Mouse (Mus musculus) spleen, adult 2 months (tissue): Measurements from ENCODE around the gene Serinc3. TPM values are rescaled to one million over a fixed set of nuclear protein-coding genes. Genes with fewer than 3 reads are reported as not detected.

Source experiments
- DNase-seq, 2 experiments: peaks; one replicate each; pipeline versions ENCODE4 v3.0.0 to v3.0.0-alpha.2; 2012 to 2021; ENCODE audit warnings: low spot score in 2 of 2, low read depth in 1 of 2
- H3K27ac ChIP-seq: fragments of 200-500 bp; 2 replicates; pipeline ENCODE4 v1.5.1; 2012; ENCODE audit warnings: low read length, inconsistent platforms; ENCODE audit not compliant: insufficient read depth
- H3K27me3 ChIP-seq: fragments of 200-500 bp; 2 replicates; pipeline ENCODE4 v1.6.1; 2012; ENCODE audit warnings: mild to moderate bottlenecking, moderate library complexity, low read length, inconsistent platforms; ENCODE audit not compliant: control insufficient read depth, insufficient read depth
- H3K36me3 ChIP-seq: fragments of 200-500 bp; 2 replicates; pipeline ENCODE4 v1.6.1; 2012; ENCODE audit warnings: mild to moderate bottlenecking, low read length, inconsistent platforms; ENCODE audit not compliant: control insufficient read depth, insufficient read depth
- H3K4me1 ChIP-seq: fragments of 200-500 bp; 2 replicates; pipeline ENCODE4 v1.6.1; 2011; ENCODE audit warnings: inconsistent platforms; ENCODE audit not compliant: control insufficient read depth, insufficient read depth, insufficient read length
- H3K4me3 ChIP-seq: fragments of 200-500 bp; 2 replicates; pipeline ENCODE4 v1.5.1; 2011; ENCODE audit warnings: mild to moderate bottlenecking, inconsistent platforms; ENCODE audit not compliant: insufficient read depth, insufficient read length; ENCODE audit errors: extremely low read depth
- CTCF ChIP-seq: fragments of 200-500 bp; IDR thresholded peaks from 2 replicates; pipeline ENCODE4 v1.5.1; 2011; ENCODE audit warnings: mild to moderate bottlenecking, inconsistent platforms; ENCODE audit not compliant: insufficient read depth, insufficient read length, insufficient replicate concordance; ENCODE audit errors: extremely low read depth
- POLR2A ChIP-seq: fragments of 200-500 bp; IDR thresholded peaks from 2 replicates; pipeline ENCODE4 v1.6.1; 2011; ENCODE audit warnings: low read depth, low read length, inconsistent platforms
- WGBS: fragments of 180-500 bp; shearing (Covaris S2); methylation state at CpG from one replicate; pipeline ENCODE4 v1.1.7; 2018; 5-methylcytosine and 5-hydroxymethylcytosine counted together
- polyA plus RNA-seq: library from polyadenylated mRNA; depleted of rRNA; stranded (reverse); fragments of >200 nt; gene quantifications from 2 replicates; pipeline ENCODE4 v1.2.3, GENCODE M21; 2012

The Serinc3 gene
- polyA plus RNA-seq, 1 experiment = 443 TPM

DNA sequence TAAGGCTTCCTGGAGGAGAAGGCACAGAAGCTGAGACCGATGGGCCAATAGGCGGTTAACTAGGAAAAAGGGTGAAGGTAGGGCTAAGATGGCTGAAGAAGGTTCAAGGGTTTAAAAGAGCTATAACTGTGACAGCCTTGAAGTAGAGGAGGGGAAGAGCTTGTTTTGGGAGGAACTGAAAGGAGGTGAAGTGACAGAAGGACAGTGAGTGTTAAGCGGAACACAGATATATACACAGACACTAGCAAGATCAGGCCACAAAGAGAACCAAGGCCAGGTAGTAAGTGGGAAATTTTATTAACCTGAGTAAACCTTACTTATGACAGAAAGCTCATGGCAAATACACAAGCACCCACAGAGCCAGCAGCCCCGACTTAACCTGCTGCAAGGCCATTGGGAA lies 31.4 kb upstream of the Serinc3 start:
- peaks cover 2% of the 10 kb centered on the region; the same call in 1 of the 2 replicates for H3K36me3 ChIP-seq
- TF ChIP-seq POLR2A (no peak), CTCF (no peak)
- no peak for DNase-seq
- peaks cover 45% of the 10 kb centered on the region; the same call in 1 of the 2 replicates for H3K4me1 ChIP-seq
- peak overlapping the region; percentile 75 for H3K27ac ChIP-seq
- no peak overlapping the region for H3K4me3 ChIP-seq
- H3K27me3 ChIP-seq = no peaks in the 10 kb centered on the region
- 55% methylated on average over 4 of the region's 4 CpGs for WGBS

DNA sequence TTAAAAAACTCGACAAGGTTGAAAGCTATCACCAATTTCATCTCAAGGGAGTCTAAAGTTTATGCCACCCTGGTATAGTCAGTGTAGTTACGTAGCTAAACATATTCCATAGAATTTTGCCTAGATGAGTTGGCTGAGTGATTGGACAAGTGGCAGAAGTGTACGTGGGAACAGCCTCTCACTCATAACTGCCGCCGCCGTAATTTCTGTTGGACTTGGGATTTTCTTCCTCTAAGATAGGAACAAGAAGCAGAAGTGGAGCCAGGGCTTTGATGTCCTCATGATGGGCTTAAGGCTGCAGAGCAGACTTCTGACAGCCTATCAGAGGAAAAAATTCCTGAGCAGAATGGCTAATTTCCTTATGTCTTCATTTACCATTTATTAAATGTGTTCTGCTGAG lies 30.7 kb upstream of the Serinc3 start:
- TF ChIP-seq POLR2A (no peak), CTCF (no peak)
- H3K4me1 ChIP-seq = peaks cover 45% of the 10 kb centered on the region; the same call in 1 of the 2 replicates
- H3K27ac ChIP-seq = peak overlapping the region; percentile 75
- 79% methylated on average over 6 of the region's 6 CpGs for WGBS
- H3K4me3 ChIP-seq = no peak overlapping the region
- no peaks in the 10 kb centered on the region for H3K27me3 ChIP-seq
- DNase-seq = no peak
- peaks cover 1% of the 10 kb centered on the region; the same call in 1 of the 2 replicates for H3K36me3 ChIP-seq

DNA sequence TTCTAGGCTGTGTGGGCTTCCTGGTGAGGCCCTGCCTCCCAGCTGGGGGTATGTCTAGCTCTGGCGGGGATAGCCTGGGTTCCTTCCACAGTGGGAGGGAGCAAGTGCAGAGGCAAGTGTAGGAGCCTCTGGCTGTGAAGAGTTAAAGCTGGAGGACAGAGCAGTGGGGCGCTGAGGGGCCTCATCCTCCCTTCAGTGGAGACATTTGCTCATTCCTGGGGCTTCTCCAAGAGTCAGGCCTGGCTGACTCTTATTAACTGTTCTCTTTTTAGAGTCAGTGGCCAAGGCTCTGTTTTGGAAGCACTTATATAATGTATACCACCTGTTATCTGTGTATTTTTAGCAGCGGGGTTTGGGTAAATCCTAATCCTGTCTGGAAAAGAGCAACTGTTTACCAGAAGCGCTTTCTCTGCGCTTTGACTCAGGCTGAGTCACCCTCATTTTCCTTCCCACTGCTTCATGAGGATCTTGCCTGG lies 30.3 kb upstream of the Serinc3 start:
- Histone ChIP-seq H3K27me3 (no peaks in the 10 kb centered on the region), H3K27ac (peak overlapping the region; percentile 77), H3K36me3 (peaks cover 1% of the 10 kb centered on the region; the same call in 1 of the 2 replicates), H3K4me3 (no peak overlapping the region), H3K4me1 (peaks cover 45% of the 10 kb centered on the region; the same call in 1 of the 2 replicates)
- 78% methylated on average over 5 of the region's 5 CpGs for WGBS
- no peak for TF ChIP-seq POLR2A
- no peak for TF ChIP-seq CTCF
- no peak for DNase-seq

DNA sequence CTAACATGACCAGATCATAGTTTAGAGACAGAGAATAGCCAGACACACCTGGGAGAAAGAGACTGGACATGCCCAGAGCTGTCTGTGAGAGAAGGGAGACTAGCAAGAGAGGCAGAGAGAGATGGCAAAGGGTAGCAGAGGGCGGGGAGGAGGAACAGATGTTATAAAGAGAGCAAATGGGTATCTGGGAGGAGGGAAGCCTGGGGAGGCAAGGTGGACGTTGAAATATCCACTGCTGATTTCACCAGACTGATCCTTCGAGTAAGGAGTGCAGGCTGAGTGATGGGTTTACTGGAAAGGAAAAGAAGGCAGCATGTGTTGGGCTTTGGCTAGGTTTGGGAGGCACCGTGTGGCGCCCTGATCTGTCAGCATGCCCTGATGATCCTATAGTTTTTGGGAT lies 29.5 kb upstream of the Serinc3 start:
- no peaks in the 10 kb centered on the region for H3K27me3 ChIP-seq
- peaks cover 1% of the 10 kb centered on the region; the same call in 1 of the 2 replicates for H3K36me3 ChIP-seq
- peaks cover 45% of the 10 kb centered on the region; the same call in 1 of the 2 replicates for H3K4me1 ChIP-seq
- H3K27ac ChIP-seq = 0 out of 2 replicates have a peak overlapping the region, but pooled peaks have one; percentile 2
- 86% methylated on average over 5 of the region's 5 CpGs for WGBS
- TF ChIP-seq CTCF (no peak), POLR2A (no peak)
- no peak for DNase-seq
- no peak overlapping the region for H3K4me3 ChIP-seq

DNA sequence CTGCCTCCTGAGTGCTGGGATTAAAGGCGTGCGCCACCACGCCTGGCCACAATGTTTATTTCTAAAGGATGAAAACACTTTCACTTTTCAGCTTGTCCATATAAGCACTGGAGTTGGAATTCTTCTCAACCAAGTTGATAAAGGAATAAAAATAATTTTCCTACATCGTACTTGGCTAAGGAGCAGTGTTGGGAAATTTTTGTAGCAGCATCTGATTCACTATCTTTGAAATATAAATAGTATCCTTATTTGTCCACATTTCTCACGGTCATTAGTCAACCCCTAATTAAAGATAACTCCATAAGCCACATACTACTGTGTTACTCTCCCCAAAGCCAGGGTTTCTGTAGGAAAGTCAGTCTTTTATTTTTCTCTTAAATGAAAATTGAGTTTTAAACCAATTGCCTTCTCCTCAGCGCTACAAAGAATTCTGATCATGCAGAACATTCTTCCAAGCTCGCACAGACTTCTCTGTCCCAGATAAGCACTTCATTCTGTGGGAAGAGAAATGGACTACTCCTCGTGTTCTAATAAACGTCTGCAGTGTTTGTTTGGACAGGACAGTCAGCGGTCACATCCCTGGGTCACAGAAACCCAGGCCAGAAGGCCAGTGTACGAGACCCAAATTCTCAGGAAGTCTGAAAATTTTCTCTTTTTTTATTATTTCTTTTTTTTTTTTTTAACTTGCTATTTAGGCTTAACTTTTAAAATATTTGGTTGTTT lies 26.1 kb upstream of the Serinc3 start:
- 87% methylated on average over 11 of the region's 11 CpGs for WGBS
- Histone ChIP-seq H3K27ac (no peak overlapping the region), H3K4me1 (peaks cover 32% of the 10 kb centered on the region; the same call in 1 of the 2 replicates), H3K4me3 (no peak overlapping the region), H3K36me3 (peaks cover 1% of the 10 kb centered on the region; the same call in 1 of the 2 replicates), H3K27me3 (no peaks in the 10 kb centered on the region)
- TF ChIP-seq CTCF (no peak), POLR2A (no peak)
- DNase-seq = no peak

DNA sequence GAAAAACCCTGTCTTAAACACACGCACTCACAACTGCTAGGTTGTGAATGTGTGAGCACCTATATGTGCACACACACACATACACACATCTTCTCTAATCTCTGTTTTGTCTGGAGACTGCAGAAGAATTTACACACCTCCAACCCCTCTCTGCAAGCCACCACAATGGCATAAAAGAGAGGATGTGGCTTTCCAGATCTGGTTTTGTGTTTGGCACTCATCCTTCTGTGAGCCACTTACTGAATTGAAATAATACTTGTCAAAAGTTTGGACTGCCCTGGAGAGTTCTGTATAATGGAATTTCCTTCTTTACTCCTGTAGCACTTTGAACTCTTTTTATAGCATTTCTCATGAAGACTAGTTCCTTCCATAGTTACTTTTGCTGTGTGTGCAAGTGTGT lies 22.1 kb upstream of the Serinc3 start:
- DNase-seq = no peak
- Histone ChIP-seq H3K27ac (no peak overlapping the region), H3K27me3 (no peaks in the 10 kb centered on the region), H3K4me1 (peaks cover 26% of the 10 kb centered on the region), H3K36me3 (peaks cover 1% of the 10 kb centered on the region; the same call in 1 of the 2 replicates), H3K4me3 (no peak overlapping the region)
- WGBS = 63% methylated on average over 1 of the region's 1 CpGs
- TF ChIP-seq POLR2A (no peak), CTCF (no peak)

DNA sequence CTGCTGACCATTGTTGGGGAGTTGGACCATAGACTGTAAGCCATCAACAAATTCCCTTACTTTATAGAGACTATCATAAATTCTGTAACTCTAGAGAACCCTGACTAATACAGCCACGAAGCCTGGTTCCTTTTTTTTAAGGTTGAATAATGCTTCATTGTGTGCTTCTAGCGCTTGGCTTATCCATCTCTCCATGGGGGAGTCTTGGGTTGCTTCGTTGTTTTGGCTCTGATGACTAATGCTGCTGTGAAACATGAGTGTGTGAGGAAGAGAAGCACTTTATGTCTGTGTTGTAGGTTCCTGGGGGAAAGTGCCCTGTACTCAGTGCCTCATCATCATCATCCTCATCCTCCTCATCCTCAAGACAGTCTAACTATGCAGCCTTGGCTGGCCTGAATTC lies 19.0 kb upstream of the Serinc3 start:
- no peaks in the 10 kb centered on the region for H3K27me3 ChIP-seq
- TF ChIP-seq POLR2A = no peak
- TF ChIP-seq CTCF = no peak
- H3K27ac ChIP-seq = peak overlapping the region; percentile 83
- H3K36me3 ChIP-seq = peaks cover 1% of the 10 kb centered on the region; the same call in 1 of the 2 replicates
- 31% methylated on average over 3 of the region's 3 CpGs for WGBS
- peaks cover 37% of the 10 kb centered on the region for H3K4me1 ChIP-seq
- H3K4me3 ChIP-seq = no peak overlapping the region
- no peak for DNase-seq
